Mouse (Mus musculus): ENCODE data around the gene Gramd4. TPM values are rescaled to one million over a fixed set of nuclear protein-coding genes. Genes with fewer than 3 reads are reported as not detected.
A peak's percentile ranks its signal among the peaks of the same experiment; 100 is the strongest.

Gramd4 gene
- total RNA-seq, 2 experiments from 2014 or later = 42.0 to 47.6 TPM

DNA sequence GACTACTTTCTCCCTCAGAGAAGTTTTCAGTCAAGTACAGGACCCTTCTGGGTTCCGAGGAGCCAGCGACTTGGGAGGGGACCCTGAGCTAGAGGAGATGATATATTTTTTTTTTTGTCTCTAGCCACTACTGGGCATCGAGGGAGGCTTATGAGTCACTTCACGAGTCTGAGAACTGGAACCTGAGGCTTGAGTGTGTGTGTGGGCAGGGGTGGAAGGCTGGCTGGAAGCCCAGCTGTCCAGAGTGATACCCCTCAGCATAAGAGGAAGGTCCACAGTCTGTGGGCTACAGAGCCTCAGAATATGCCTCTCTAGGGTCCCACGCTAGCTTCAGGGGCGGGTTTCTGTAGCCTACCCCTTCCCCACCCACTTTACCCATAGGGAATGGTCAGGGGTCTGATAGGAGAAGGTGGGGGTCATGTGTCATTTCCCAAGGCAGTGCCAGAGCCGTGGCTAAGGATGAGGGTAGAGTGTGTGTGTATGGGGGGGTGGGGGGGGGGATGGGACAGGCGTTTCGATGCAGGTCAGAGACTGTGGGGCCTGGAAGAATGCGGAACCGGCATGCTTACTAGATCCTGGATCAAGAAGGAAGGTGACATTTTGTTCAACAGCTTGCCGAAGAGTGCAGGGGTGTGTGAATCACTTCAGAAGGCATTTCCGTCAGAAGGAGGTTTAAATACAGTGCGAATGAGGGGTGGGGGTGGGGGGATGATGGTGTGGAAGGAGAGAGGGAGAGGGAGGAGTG is 9.5 kb downstream of the Gramd4 start:
- intact Hi-C loops (cut with DNase I) = loop anchor here (2.0 to 10.0 kb wide), 2 partner anchors 44 to 168 kb away; no protein-coding TSS in a partner anchor
- peak in 1 of 2 experiments; percentile 90 for DNase-seq (ENCODE audit: low spot score in 2 of 2)

DNA sequence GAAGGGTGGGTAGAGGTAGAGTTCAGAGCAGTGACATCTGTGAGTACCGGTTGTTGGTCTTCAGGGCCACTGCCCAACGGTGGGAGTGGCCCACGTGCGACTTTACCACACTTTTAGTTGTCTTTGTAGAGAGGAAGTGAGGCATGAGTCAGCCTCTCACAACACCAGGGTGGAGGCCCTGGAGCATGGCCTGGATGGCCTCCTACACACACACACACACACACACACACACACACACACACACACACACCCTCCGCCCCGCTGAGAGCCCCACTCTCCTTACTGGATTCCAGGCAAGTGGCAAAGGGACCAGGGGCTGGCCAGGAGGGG is 10.1 kb downstream of the Gramd4 start:
- DNase-seq (ENCODE audit: low spot score in 2 of 2) = no peak
- intact Hi-C loops (cut with DNase I) = loop anchor here (2.0 to 10.0 kb wide), 2 partner anchors 43 to 167 kb away; no protein-coding TSS in a partner anchor

DNA sequence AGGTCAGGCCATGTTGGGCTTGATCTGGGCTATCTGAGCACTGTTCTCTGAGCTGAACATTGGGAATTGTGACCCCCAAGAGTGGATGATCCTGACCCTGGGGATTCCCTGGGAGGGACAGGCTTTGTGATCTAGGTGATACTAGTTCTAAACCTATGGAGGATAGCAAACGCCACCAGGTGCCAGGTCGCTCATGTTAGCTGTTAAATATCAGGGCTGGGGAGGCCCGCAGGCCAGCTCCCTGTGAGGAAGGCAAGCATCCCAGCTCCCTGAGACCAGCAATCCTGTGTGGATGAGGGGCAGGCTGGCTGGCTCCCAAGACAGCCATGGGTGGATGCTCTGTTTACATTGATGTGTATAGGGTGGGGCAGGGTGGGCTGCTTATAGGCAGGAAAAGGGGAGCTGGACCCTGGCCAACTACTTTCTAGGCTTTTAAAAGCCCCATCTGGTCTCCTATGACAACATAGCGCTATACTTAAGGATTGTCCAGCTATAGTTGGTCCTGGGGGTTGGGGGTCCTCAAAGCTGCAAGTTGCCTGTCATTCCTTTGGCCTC is 10.5 kb downstream of the Gramd4 start:
- no peak for DNase-seq (ENCODE audit: low spot score in 2 of 2)
- intact Hi-C loops (cut with DNase I) = loop anchor here (2.0 to 10.0 kb wide), 2 partner anchors 43 to 167 kb away; no protein-coding TSS in a partner anchor

DNA sequence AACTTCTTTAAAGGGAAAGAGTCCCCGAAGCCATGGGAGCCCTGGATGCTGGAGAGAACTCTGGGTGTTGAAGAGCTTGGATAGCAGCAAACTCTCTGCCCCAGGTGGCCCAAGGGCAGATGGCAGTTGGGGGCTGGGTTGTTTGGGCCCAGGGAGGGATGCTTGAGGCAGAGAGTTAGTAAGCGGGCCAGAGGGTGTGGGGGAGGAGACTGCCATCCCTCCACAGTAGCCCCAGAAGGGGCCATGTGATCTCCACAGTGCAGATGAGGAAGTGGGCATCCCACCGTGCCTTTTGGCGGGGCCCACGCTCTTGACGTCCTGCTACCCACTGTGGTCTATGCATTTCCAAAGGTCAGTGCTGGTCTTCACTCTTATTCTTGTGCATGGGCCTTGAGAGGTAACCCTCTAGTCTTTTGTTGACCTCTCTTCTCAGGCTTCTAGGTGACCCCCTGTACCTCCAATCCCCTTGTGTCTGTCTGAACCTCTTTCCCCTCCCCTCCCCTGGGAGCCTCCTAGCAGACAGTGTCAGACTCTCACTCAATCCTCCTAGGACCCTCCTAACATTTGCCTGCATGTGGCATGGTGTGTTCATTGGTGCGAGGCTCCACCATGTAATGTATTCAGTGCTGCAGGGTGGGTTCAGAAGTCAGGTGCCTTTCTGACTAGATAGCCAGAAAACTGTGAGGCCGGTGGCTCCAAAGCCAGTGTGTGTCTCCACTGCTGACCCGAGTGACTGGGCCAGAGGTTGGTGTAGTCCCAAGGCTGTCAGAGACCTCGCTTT is 11.7 kb downstream of the Gramd4 start:
- intact Hi-C loops (cut with DNase I) = loop anchor here (10.0 kb wide), 1 partner anchor 166 kb away; no protein-coding TSS in a partner anchor
- DNase-seq (ENCODE audit: low spot score in 2 of 2) = no peak

DNA sequence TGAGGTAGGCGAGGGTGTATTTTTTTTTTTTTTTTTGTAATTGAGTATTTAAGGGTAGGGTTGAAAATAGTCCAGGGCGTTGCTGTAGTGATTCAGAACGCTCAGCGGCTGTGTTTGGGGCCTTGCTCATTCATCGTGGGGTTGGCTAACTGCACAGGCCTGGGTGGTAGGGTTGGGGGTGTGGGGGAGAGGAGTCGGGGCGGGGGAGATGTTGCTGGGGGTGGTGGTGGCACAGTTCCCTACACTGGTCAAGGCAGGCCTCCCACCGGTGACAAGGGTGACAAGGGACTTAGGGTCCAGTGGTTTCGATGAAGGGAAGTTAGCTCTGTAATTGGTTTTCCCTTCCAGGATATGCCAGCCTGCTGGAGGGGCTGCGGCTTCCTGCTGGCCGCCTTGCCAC is 12.9 kb downstream of the Gramd4 start:
- DNase-seq (ENCODE audit: low spot score in 2 of 2) = no peak
- intact Hi-C loops (cut with DNase I) = no loop called here

DNA sequence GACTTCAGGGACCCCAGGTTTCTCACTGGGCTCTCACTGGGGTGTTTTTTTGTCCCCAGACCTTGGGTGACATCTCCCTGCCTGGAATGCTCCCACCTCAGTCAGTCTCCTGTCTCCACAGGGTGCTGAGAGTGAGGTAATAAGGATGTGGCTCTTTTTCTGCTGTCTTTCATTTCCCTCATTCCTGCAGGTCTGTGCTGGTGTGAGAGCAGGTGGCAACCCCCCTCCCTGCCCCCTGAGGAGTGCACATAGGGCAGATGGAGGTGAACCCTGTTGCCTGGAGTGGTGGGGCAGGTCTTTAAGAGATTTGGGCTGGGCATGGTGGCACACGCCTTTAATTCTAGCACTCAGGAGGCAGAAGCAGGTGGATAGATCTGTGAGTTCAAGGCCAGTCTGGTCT is 13.7 kb downstream of the Gramd4 start:
- no peak for DNase-seq (ENCODE audit: low spot score in 2 of 2)
- intact Hi-C loops (cut with DNase I) = no loop called here

DNA sequence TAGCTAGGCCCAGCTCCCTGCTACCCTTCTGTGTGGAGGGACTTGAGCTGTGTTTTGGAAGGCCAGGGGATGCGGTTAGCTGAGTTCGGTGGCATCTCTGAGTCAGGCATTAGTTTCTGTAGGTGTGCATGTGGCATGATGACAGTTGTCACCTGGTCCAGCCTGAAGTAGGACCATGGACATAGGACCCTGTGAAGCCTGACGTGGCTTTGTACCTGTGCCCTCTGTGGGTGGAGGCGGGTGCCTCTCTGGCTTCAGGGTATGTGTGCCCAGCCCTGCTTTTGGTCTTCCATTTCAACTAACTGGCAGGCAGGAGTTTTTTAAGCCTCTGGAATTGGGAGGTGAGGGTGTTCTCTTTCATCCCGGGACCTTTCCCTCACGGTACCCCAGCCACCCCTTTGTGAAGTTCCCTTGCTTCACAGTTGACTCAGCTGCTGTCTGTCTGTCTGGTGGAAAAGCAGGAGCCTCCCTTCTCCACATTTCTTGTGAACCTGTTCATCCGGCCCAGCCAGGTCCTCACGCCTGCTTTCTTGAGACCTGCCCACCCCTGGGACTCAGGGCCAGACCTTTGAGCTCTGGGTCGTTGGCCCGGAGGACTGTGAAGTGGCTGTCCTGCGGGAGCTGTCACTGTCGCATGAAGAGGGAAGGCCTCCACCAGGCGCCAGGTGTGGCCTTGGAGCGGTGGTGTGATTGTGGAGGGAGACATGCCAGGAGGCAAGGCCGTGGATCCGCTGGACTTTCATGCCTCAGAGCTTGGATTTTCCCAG is 16.9 kb downstream of the Gramd4 start:
- DNase-seq (ENCODE audit: low spot score in 2 of 2) = no peak

DNA sequence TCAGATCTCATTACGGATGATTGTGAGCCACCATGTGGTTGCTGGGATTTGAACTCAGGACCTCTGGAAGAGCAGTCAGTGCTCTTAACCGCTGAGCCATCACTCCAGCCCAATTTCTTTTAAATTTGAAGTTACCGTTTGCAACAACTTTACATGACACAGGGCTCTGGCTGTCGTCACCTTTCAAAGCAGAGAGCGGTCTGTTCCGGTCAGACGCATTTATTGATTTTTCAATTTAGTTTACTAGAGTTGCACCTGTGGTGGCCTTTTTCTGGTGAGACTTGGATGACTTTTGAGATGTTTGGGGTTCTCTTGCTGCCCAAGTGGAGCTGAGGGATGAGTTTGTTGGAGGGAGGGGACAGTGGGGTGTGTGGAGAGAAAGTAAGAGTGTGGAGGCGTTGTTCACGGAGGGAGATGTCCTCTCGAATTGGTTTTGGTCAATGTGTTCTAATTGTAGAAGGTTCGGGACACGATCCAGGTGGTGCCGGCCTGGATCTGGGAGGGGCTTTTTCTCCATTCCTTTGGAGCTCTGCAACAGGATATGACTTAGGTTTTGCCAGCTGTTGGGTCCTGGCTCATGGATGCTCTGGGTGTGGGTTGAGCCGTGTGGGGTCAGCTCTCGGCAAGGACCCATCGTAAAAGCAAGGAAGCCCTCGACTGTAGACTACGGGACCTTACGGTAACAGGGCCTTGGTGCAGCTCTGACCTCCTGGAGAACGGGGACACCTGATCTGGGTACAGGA is 18.0 kb downstream of the Gramd4 start:
- DNase-seq (ENCODE audit: low spot score in 2 of 2) = no peak
- intact Hi-C loops (cut with DNase I) = no loop called here

More for the DNA sequence above, 16.9 kb downstream of the Gramd4 start:
- intact Hi-C loops (cut with DNase I) = no loop called here

DNA sequence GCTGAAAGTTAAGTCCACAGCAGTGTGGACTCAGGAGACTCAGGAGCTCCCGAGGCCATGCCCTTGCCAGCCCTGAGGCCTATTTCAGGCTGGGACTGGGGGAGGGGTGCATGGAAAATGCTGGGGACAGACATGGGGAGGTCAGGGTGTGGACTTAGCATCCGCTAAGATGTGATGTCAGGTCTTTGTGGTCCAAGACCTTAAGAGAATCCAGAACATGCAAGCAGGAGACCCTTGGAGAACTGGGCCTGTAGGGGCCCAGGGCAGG is 18.5 kb downstream of the Gramd4 start:
- DNase-seq (ENCODE audit: low spot score in 2 of 2) = no peak

DNA sequence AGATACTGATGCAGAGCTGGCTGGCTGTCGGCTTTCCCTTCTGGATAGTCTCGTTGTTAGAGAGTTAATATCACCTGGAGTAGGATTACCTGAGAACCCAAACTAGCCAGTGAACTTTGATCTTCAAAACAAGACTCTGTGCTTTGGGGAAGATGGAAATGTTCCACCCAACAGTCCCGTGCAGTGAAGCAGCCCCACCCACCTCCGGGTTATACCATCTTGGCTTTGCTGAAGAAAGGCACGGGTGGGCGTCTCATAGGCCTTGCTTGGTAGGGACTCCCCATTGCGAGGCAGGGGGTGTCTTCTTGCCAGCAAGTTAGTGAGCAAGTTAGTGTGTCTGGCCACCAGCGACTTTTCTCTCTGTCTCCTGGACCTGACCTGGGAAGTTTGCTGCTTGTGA is 18.9 kb downstream of the Gramd4 start:
- no peak for DNase-seq (ENCODE audit: low spot score in 2 of 2)
- intact Hi-C loops (cut with DNase I) = no loop called here

More for the DNA sequence above, 18.5 kb downstream of the Gramd4 start:
- intact Hi-C loops (cut with DNase I) = no loop called here

DNA sequence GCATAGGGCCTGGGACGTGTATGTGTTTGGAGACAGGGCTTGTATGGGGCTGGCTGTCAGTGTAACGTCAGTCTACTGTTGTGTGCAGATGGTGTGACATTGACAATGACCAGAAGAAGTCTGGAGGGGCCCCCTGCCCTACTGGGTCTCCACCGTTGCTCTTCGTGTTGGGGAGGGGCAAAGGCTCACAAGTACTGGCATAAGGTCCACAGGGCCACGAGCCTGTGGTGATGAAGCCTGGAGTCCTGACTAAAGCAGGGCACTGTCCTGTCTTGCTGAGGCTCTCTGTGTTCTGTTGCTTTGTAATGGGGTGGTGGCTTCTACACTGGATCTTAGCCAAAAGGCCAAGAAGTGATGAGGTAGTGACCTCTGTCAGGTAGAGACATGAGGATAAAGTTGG is 20.4 kb downstream of the Gramd4 start:
- intact Hi-C loops (cut with DNase I) = no loop called here

DNA sequence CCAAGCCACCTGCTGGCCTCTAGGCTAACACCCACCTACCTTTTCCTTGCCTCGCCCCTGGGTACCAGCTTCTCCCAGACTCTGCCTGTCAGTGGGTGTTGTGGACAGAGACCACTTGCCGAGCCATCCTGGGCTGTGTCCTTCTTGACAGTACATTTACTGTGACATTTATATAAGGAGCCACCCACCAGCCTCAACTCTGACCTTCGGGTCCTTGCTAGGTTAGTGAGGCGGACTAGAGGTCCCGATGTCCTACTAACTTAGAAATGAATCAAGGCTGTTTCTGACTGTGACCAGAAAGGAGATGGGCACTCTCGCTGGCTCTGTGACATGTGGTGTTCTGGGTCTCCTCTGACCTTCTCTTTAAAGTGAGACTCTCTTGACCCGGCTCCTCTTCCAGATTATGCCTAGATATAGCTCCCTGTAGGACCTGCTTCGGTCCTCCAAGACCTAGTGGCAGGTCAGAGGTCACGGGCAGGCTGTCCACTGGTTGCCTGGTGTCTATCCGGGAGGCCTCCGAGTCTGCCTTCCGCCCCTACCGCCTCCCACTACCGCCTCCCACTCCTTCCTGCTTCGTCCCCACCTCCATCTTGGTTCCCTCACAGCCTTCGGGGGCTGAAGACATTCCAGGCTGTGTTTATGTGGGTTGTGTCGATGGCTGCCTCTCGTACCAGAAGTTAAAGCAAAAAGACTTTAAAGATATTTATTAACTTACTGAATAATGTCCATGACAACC is 21.2 kb downstream of the Gramd4 start:
- intact Hi-C loops (cut with DNase I) = no loop called here
- no peak for DNase-seq (ENCODE audit: low spot score in 2 of 2)

More for the DNA sequence above, 20.4 kb downstream of the Gramd4 start:
- DNase-seq (ENCODE audit: low spot score in 2 of 2) = no peak

DNA sequence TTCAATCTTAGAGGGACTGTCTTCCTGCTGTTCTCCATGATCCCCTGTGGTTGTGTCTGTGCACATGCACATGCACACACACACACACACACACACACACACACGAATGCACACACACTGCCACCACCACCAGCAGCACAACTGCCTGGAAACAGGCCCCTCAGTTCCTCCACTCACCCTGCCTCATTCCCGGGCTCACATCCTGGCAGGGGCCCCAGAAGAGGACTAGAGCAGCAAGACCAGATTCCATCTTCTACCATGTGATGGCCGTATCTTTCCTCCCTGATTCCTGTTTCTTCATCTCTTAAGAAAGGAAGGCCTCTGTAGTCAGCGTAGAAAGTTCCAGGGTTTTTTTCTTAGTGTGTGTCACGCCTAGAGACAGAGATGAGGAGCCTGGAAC is 22.0 kb downstream of the Gramd4 start:
- no peak for DNase-seq (ENCODE audit: low spot score in 2 of 2)
- intact Hi-C loops (cut with DNase I) = no loop called here

DNA sequence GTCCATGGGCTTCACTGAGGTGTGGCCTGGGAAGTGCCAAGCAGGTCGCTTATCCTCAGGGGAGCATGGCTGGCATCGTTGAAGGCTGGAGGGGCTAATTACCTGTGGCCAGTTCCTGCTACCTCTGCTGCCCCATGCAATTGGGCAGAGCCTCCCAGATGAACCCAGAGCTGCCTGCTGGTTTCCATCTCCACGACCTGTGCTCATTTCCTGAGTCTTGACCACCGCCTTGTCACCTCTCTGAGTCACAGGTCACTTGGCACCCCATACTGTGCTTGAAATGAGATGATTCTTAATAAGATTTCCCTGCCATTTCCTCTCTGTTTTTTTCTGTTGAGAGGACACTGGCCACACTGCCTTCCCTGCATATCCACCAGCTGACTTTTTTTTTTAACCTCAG is 22.4 kb downstream of the Gramd4 start:
- intact Hi-C loops (cut with DNase I) = no loop called here
- DNase-seq (ENCODE audit: low spot score in 2 of 2) = no peak

DNA sequence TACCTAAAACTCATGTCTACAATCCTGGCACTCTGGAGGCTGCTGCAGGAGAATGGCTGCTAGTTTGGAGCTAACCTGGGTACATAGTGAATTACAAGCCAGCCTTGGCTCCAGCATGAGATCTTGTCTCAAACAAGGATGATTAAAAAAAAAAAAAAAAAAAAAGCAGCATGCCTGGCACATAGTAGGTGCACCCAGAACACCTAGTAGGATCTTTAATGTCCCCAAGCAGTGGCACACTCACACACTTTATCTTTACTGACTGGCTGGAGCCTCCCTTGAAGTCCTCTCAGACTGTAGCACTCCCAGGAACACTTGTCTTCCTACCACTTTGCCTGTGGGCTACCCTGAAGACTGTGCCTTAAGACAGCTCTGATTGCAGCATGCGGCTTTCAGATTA is 22.9 kb downstream of the Gramd4 start:
- no peak for DNase-seq (ENCODE audit: low spot score in 2 of 2)
- intact Hi-C loops (cut with DNase I) = no loop called here

DNA sequence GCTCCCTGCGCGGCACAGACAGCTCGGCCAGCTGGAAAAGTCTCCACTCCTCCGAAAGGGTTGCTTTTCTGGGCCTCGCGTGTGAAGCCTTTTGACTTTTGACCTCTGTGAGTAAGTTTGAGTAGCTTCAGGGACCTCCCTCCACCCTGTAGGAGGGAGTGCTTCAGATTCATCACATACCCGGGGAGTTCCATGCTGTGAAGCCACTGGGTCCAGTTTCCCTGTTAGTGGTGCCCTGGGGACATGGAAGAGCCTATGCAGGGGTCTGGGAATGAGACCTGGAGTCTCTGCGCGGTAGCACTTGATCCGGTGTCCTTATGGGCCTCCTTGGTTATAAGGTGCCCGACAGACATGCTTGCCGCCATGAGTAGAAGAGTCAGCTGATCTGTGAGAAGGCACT is 24.2 kb downstream of the Gramd4 start:
- intact Hi-C loops (cut with DNase I) = loop anchor here (2.0 kb wide), 1 partner anchor 17 kb away; no protein-coding TSS in a partner anchor
- DNase-seq (ENCODE audit: low spot score in 2 of 2) = no peak

DNA sequence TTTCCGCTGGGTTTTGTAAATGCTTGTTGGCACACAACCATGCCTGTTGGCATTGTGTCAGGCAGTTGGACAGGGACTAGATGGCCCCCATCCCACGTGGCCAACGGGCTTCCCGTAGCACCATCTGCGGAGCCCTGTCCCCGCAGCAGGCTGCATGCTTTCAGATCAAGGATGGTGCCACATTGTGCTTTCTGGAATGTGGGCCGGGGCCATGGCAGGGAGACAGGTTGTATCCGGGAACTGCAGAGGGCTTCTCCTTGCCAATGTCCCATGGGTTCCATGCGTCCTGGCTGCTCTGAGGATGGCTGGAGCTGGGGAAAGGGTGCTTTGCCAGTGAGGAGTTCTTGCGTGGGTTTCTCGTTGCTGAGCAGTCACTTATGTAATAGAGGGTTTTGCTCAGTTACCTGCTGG is 25.1 kb downstream of the Gramd4 start:
- DNase-seq (ENCODE audit: low spot score in 2 of 2) = peak; percentile 64 to 78
- intact Hi-C loops (cut with DNase I) = loop anchor here (2.0 kb wide), 1 partner anchor 18 kb away; no protein-coding TSS in a partner anchor

DNA sequence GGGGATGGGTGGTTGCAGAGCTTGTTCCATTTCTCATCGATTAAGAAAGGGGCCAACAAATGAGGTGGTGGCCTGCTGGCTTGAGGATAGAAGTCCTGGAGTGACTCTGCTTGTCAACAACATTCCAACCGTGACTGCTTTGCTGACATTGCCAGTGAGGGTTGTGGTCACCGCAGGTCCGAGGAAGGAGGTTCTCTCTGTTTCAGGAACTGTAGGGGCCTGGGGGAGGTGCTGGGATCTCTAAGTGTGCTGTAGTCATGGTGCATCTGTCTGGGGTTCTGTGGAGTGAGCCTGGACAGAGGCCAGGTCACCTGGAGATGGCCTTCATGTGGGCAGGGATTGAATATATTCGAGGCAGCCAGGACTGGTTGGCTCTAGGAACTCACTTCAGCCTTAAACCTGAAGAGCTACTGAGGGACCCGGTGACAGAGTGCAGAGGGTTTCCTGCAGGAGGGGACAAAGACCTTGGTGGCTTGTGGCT is 25.8 kb downstream of the Gramd4 start:
- intact Hi-C loops (cut with DNase I) = loop anchor here (2.0 kb wide), 1 partner anchor 18 kb away; no protein-coding TSS in a partner anchor

More for the DNA sequence above, 25.8 kb downstream of the Gramd4 start:
- DNase-seq (ENCODE audit: low spot score in 2 of 2) = no peak
